Mouse (Mus musculus): ENCODE results near the gene Chek1. TPM values are rescaled to one million over a fixed set of nuclear protein-coding genes. Genes with fewer than 3 reads are reported as not detected.

The Chek1 gene
- polyA plus RNA-seq (2014; fragmentation: Nextera tagmentation; extraction: Ambion mirVana), result 62.8 and 64.2 TPM in 2 replicates

GRCm38 (mm10) chr9:36727034-36727755 is at the start of gene Chek1:
TSS of gene Chek1 (minus strand) at chr9:36727065.
- peak within 1 kb of the TSS; percentile 84 for H3K4me2 ChIP-seq
- ATAC-seq (ENCODE audit: low FRiP score), result no peak; the same call in 1 of the 2 replicates
- peak within 1 kb of the TSS; percentile 85 for H3K27ac ChIP-seq (ENCODE audit: low read depth, low read length)
- H3K9ac ChIP-seq (ENCODE audit: low read length), result peak within 1 kb of the TSS; percentile 86
- peaks cover 14% of the 10 kb centered on the region for H3K4me1 ChIP-seq (ENCODE audit: control insufficient read depth, insufficient read depth, low read length)
- no peaks in the 10 kb centered on the region for H3K9me3 ChIP-seq (ENCODE audit: control insufficient read depth, low read length)
- no peaks in the 10 kb centered on the region for H3K27me3 ChIP-seq (ENCODE audit: control insufficient read depth, insufficient read depth, low read length)
- H3K4me3 ChIP-seq (ENCODE audit: low read depth, low read length), result peak within 1 kb of the TSS; percentile 74
- 12% methylated on average over 12 of the region's 12 CpGs for WGBS
- no peak for DNase-seq (ENCODE audit: low spot score, missing footprints)
- peaks cover 4% of the 10 kb centered on the region for H3K36me3 ChIP-seq (ENCODE audit: control insufficient read depth, insufficient read depth, low read length)

- Histone ChIP-seq H3K27ac (ENCODE audit: low read depth, low read length) (no peak overlapping the region), H3K4me3 (ENCODE audit: low read depth, low read length) (no peak overlapping the region), H3K36me3 (ENCODE audit: control insufficient read depth, insufficient read depth, low read length) (peaks cover 4% of the 10 kb centered on the region; the same call in 1 of the 2 replicates), H3K4me2 (no peak overlapping the region; the same call in 1 of the 2 replicates), H3K9me3 (ENCODE audit: control insufficient read depth, low read length) (no peaks in the 10 kb centered on the region), H3K9ac (ENCODE audit: low read length) (no peak overlapping the region), H3K27me3 (ENCODE audit: control insufficient read depth, insufficient read depth, low read length) (no peaks in the 10 kb centered on the region), H3K4me1 (ENCODE audit: control insufficient read depth, insufficient read depth, low read length) (peaks cover 10% of the 10 kb centered on the region)
- DNase-seq (ENCODE audit: low spot score, missing footprints) (no peak), ATAC-seq (ENCODE audit: low FRiP score) (no peak)
- 76% methylated on average over 1 of the region's 1 CpGs for WGBS
Observed at GRCm38 (mm10) chr9:36769048-36769413, 42.2 kb upstream of the Chek1 start.

GRCm38 (mm10) chr9:36768156-36769047 is 41.5 kb upstream of the Chek1 start:
- H3K27ac ChIP-seq (ENCODE audit: low read depth, low read length), result peak overlapping the region; percentile 59
- ATAC-seq (ENCODE audit: low FRiP score), result peak; percentile 20
- DNase-seq (ENCODE audit: low spot score, missing footprints), result no peak
- no peaks in the 10 kb centered on the region for H3K9me3 ChIP-seq (ENCODE audit: control insufficient read depth, low read length)
- H3K4me2 ChIP-seq, result peak overlapping the region; percentile 87
- peak overlapping the region; percentile 84 for H3K4me3 ChIP-seq (ENCODE audit: low read depth, low read length)
- H3K36me3 ChIP-seq (ENCODE audit: control insufficient read depth, insufficient read depth, low read length), result peaks cover 6% of the 10 kb centered on the region; the same call in 1 of the 2 replicates
- peaks cover 10% of the 10 kb centered on the region for H3K4me1 ChIP-seq (ENCODE audit: control insufficient read depth, insufficient read depth, low read length)
- H3K9ac ChIP-seq (ENCODE audit: low read length), result peak overlapping the region; percentile 87
- 14% methylated on average over 25 of the region's 25 CpGs for WGBS
- H3K27me3 ChIP-seq (ENCODE audit: control insufficient read depth, insufficient read depth, low read length), result no peaks in the 10 kb centered on the region

DNA sequence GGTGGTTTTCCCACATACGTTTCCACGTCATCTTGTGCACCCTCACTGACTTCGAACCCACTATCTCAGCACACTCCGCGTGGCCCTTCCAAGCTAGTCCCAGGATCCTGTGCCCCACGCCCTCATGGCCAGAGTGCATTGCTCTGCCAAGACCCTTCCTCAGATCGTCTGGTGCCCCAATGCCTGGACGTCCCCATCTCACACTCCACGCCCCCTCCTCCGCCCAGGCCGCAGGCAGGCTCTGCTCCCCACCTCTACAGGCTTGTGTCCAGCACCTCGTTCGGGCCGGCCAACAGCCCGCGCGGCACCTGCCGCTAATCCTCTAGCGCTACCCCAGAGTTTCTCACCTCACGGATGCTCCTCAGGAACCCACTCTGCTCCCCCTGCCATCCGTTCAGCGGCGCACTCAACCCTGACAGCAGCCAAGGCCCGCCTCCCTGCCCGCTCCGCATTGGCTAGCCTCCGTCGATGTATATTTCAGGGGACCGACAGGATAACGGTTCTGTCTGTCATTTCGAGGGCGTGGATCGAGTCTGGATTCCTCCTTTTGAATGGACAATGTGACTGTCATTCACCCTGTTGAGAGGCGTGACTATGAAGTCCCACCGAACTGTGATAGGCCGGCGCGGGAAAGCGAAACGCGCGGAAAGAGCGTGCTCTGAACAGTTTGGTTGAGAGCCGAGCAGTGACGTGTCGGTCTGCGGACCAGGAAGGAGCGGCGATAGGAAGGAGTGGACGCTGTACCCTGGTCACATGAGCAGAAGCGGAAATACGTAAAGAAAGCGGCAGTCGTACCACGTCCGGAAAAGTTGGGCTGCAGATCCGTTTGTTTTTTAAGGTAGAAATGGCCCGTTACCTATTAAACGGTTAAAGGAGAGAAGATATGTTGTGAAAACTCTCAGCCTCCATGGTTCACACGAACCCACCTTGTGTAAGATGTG is 40.6 kb upstream of the Chek1 start, which contains the start of gene Stt3a:
Gene Stt3a (minus strand): TSS at position 477 of the 941 bp plus-strand sequence.
- under 1% methylated on average over 60 of the region's 60 CpGs for WGBS
- H3K9me3 ChIP-seq (ENCODE audit: control insufficient read depth, low read length), result no peaks in the 10 kb centered on the region
- ATAC-seq (ENCODE audit: low FRiP score), result peak; percentile 100

GRCm38 (mm10) chr9:36764378-36764777 is 37.5 kb upstream of the Chek1 start:
- H3K27ac ChIP-seq (ENCODE audit: low read depth, low read length), result no peak overlapping the region
- H3K27me3 ChIP-seq (ENCODE audit: control insufficient read depth, insufficient read depth, low read length), result no peaks in the 10 kb centered on the region
- WGBS, result 91% methylated on average over 1 of the region's 1 CpGs
- peaks cover 10% of the 10 kb centered on the region for H3K4me1 ChIP-seq (ENCODE audit: control insufficient read depth, insufficient read depth, low read length)
- no peak overlapping the region for H3K4me2 ChIP-seq
- H3K9me3 ChIP-seq (ENCODE audit: control insufficient read depth, low read length), result no peaks in the 10 kb centered on the region
- no peak overlapping the region for H3K9ac ChIP-seq (ENCODE audit: low read length)
- ATAC-seq (ENCODE audit: low FRiP score), result no peak
- peaks cover 15% of the 10 kb centered on the region; the same call in 1 of the 2 replicates for H3K36me3 ChIP-seq (ENCODE audit: control insufficient read depth, insufficient read depth, low read length)
- H3K4me3 ChIP-seq (ENCODE audit: low read depth, low read length), result no peak overlapping the region
- no peak for DNase-seq (ENCODE audit: low spot score, missing footprints)

More for the DNA sequence above, 40.6 kb upstream of the Chek1 start, which contains the start of gene Stt3a:
- peak within 1 kb of the TSS; percentile 87 for H3K9ac ChIP-seq (ENCODE audit: low read length)
- DNase-seq (ENCODE audit: low spot score, missing footprints), result peak; percentile 99
- no peaks in the 10 kb centered on the region for H3K27me3 ChIP-seq (ENCODE audit: control insufficient read depth, insufficient read depth, low read length)
- peak within 1 kb of the TSS; percentile 84 for H3K4me3 ChIP-seq (ENCODE audit: low read depth, low read length)
- H3K36me3 ChIP-seq (ENCODE audit: control insufficient read depth, insufficient read depth, low read length), result peaks cover 11% of the 10 kb centered on the region; the same call in 1 of the 2 replicates
- peak within 1 kb of the TSS; percentile 88 for H3K4me2 ChIP-seq
- H3K27ac ChIP-seq (ENCODE audit: low read depth, low read length), result peak within 1 kb of the TSS; percentile 59
- H3K4me1 ChIP-seq (ENCODE audit: control insufficient read depth, insufficient read depth, low read length), result peaks cover 10% of the 10 kb centered on the region

DNA sequence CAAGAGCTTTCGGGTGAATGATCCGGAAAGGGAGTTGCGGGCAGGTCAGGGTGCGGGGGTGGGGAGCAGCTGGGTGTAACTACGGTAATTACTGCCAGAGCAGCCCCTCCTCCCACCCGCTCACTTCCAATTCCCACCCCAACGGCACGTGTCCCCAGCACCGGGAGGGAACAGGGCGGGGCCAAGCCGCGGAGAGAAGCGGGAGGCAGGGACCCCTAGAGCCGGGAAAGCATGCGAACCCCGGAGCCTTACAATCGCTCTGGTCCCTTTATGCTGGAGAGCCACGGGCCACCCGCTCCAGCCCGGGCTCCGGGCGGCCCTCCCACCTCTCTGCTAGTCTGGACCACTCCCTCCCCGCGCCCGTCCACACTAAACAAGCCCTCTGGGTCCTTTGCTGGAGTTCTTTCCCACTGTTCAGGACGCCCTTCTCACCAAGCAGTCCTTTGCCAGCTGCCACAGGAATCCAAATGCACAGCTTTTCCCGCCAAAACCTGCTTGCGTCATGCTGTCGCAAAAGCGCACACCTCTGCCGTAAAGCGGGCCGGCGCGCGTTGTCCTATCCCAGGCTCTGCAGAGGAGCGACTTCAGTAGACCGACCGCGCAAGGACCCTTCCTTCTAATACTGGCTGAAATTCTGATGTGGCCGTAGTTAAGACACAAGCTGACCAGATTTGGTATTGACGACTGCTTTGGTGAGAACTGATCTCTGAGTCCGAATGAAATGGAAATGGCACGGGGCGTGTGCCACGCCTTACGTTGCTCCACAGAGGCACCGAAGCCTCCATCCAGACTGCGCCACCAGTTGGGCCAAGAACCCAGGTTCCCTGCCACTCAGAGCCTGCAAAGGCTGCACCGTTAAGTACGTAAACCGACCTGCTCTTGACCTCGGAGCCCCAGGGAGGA is 483 bp downstream of the Chek1 start:
- H3K9ac ChIP-seq (ENCODE audit: low read length), result peak overlapping the region; percentile 86
- ATAC-seq (ENCODE audit: low FRiP score), result peak; percentile 95
- H3K27me3 ChIP-seq (ENCODE audit: control insufficient read depth, insufficient read depth, low read length), result no peaks in the 10 kb centered on the region
- H3K36me3 ChIP-seq (ENCODE audit: control insufficient read depth, insufficient read depth, low read length), result peaks cover 7% of the 10 kb centered on the region
- no peaks in the 10 kb centered on the region for H3K9me3 ChIP-seq (ENCODE audit: control insufficient read depth, low read length)
- H3K4me2 ChIP-seq, result peak overlapping the region; percentile 84
- H3K4me3 ChIP-seq (ENCODE audit: low read depth, low read length), result peak overlapping the region; percentile 74
- peak; percentile 100 for DNase-seq (ENCODE audit: low spot score, missing footprints)
- WGBS, result under 1% methylated on average over 53 of the region's 53 CpGs
- peak overlapping the region; percentile 85 for H3K27ac ChIP-seq (ENCODE audit: low read depth, low read length)
- H3K4me1 ChIP-seq (ENCODE audit: control insufficient read depth, insufficient read depth, low read length), result peaks cover 14% of the 10 kb centered on the region

DNA sequence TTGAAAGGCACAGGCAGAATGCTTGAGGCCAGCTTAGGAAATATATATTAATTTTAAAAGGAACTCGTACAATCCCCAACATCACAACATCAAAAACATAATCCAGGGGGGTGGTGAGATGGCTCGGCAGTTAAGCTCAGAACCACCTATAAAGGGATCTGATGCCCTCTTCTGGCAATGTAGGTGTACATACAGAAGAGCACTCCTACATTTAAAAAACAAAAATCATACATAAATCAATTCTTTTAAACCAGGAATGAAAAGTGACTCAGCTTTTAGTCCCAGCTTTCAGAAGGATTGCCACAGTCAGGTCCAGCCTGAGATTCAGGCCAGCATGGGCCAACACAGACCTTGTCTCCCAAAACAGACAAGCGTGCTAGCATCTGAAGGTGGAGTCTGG is 10.2 kb downstream of the Chek1 start:
- no peak overlapping the region for H3K4me3 ChIP-seq (ENCODE audit: low read depth, low read length)
- WGBS, result 87% methylated on average over 3 of the region's 3 CpGs
- no peak overlapping the region for H3K4me2 ChIP-seq
- no peaks in the 10 kb centered on the region for H3K4me1 ChIP-seq (ENCODE audit: control insufficient read depth, insufficient read depth, low read length)
- DNase-seq (ENCODE audit: low spot score, missing footprints) (peak; percentile 68), ATAC-seq (ENCODE audit: low FRiP score) (no peak)
- no peaks in the 10 kb centered on the region for H3K9me3 ChIP-seq (ENCODE audit: control insufficient read depth, low read length)
- peaks cover 9% of the 10 kb centered on the region for H3K36me3 ChIP-seq (ENCODE audit: control insufficient read depth, insufficient read depth, low read length)
- H3K27me3 ChIP-seq (ENCODE audit: control insufficient read depth, insufficient read depth, low read length), result no peaks in the 10 kb centered on the region
- no peak overlapping the region for H3K9ac ChIP-seq (ENCODE audit: low read length)
- H3K27ac ChIP-seq (ENCODE audit: low read depth, low read length), result no peak overlapping the region
